Mouse (Mus musculus) lung, embryonic 16.5 days (tissue): ENCODE measurements around the gene Padi4. TPM values are rescaled to one million over a fixed set of nuclear protein-coding genes. Genes with fewer than 3 reads are reported as not detected.
A peak's percentile ranks its signal among the peaks of the same experiment; 100 is the strongest.

Experiments
- ATAC-seq: fragments of 200-750 bp; cut with Nextera tagmentation; 2 replicates; pipeline ENCODE4 v1.8.0; 2017; ENCODE audit warnings: low read depth, mild to moderate bottlenecking, moderate library complexity
- H3K27ac ChIP-seq: fragments of 300-500 bp; sonication (generic); 2 replicates; pipeline ENCODE4 v1.5.1; 2014; ENCODE audit warnings: mild to moderate bottlenecking, control low read depth, low read length
- H3K27me3 ChIP-seq: fragments of 300-500 bp; sonication (generic); 2 replicates; pipeline ENCODE4 v1.6.1; 2014; ENCODE audit warnings: low read depth, low read length, mixed read lengths; ENCODE audit not compliant: control insufficient read depth, insufficient read depth
- H3K36me3 ChIP-seq: fragments of 300-500 bp; sonication (generic); 2 replicates; pipeline ENCODE4 v1.6.1; 2014; ENCODE audit warnings: low read length; ENCODE audit not compliant: control insufficient read depth, insufficient read depth
- H3K4me1 ChIP-seq: fragments of 300-500 bp; sonication (generic); replicated peaks from 2 replicates; pipeline ENCODE4 v1.6.1; 2014; ENCODE audit warnings: low read length, mixed read lengths; ENCODE audit not compliant: control insufficient read depth, insufficient read depth
- H3K4me2 ChIP-seq: fragments of 300-500 bp; sonication (generic); 2 replicates; pipeline ENCODE4 v1.6.1; 2014; ENCODE audit warnings: low read depth, low read length, control low read depth
- H3K4me3 ChIP-seq: fragments of 300-500 bp; sonication (generic); 2 replicates; pipeline ENCODE4 v1.5.1; 2014; ENCODE audit warnings: mild to moderate bottlenecking, low read length, control low read depth
- H3K9ac ChIP-seq: fragments of 300-500 bp; sonication (generic); 2 replicates; pipeline ENCODE4 v1.6.1; 2014; ENCODE audit warnings: low read length, control low read depth
- H3K9me3 ChIP-seq: fragments of 300-500 bp; sonication (generic); 2 replicates; pipeline ENCODE4 v1.6.1; 2016; ENCODE audit warnings: low read length; ENCODE audit not compliant: control insufficient read depth
- whole genome bisulfite sequencing: fragments of 180-500 bp; shearing (Covaris S2); extraction: QIAGEN DNeasy Blood & Tissue Kit; methylation state at CpG from one replicate; pipeline ENCODE4 v1.1.7; 2014; 5-methylcytosine and 5-hydroxymethylcytosine counted together
- polyA plus RNA-seq: library from polyadenylated mRNA; unstranded; fragments of >200 nt; fragmentation: Nextera tagmentation; extraction: Ambion mirVana; gene quantifications from 2 replicates; pipeline ENCODE4 v1.2.1, GENCODE M21; 2015

Padi4 gene
- polyA plus RNA-seq, 1 experiment from 2014 or later = 1.8 TPM

GRCm38 (mm10) chr4:140812191-140812590 lies 38.2 kb upstream of the Padi4 start:
- H3K36me3 ChIP-seq = no peaks in the 10 kb centered on the region
- no peak overlapping the region for H3K4me3 ChIP-seq
- no peaks in the 10 kb centered on the region for H3K9me3 ChIP-seq
- no peak overlapping the region for H3K4me2 ChIP-seq
- ATAC-seq = no peak
- H3K27ac ChIP-seq = no peak overlapping the region
- peaks cover 9% of the 10 kb centered on the region; the same call in 1 of the 2 replicates for H3K4me1 ChIP-seq
- H3K9ac ChIP-seq = no peak overlapping the region
- H3K27me3 ChIP-seq = no peaks in the 10 kb centered on the region
- WGBS = 47% methylated on average over 8 of the region's 8 CpGs

GRCm38 (mm10) chr4:140810458-140811260 lies 36.6 kb upstream of the Padi4 start, which contains the start of gene Padi3:
Gene Padi3, minus strand, starts transcription at chr4:140810648.
- Histone ChIP-seq H3K4me2 (no peak within 1 kb of the TSS), H3K9ac (no peak within 1 kb of the TSS), H3K27ac (no peak within 1 kb of the TSS), H3K4me1 (0 out of 2 replicates have a peak, but pooled peaks cover 5% of the 10 kb centered on the region), H3K9me3 (no peaks in the 10 kb centered on the region), H3K27me3 (no peaks in the 10 kb centered on the region), H3K36me3 (no peaks in the 10 kb centered on the region), H3K4me3 (no peak within 1 kb of the TSS)
- 65% methylated on average over 16 of the region's 16 CpGs for WGBS
- ATAC-seq = no peak

- Histone ChIP-seq H3K9ac (no peak overlapping the region), H3K27me3 (no peaks in the 10 kb centered on the region), H3K36me3 (no peaks in the 10 kb centered on the region), H3K9me3 (no peaks in the 10 kb centered on the region), H3K4me1 (0 out of 2 replicates have a peak, but pooled peaks cover 3% of the 10 kb centered on the region), H3K27ac (no peak overlapping the region), H3K4me3 (no peak overlapping the region), H3K4me2 (no peak overlapping the region)
- ATAC-seq = no peak
- 54% methylated on average over 8 of the region's 8 CpGs for WGBS
These were observed 35.1 kb upstream of the Padi4 start for GRCm38 (mm10) chr4:140809118-140809517.

GRCm38 (mm10) chr4:140804601-140805000 lies 30.6 kb upstream of the Padi4 start:
- Histone ChIP-seq H3K9ac (no peak overlapping the region), H3K36me3 (no peaks in the 10 kb centered on the region), H3K27me3 (no peaks in the 10 kb centered on the region), H3K4me3 (no peak overlapping the region), H3K4me1 (no peaks in the 10 kb centered on the region), H3K27ac (no peak overlapping the region), H3K9me3 (no peaks in the 10 kb centered on the region), H3K4me2 (no peak overlapping the region)
- WGBS = 66% methylated on average over 9 of the region's 9 CpGs
- no peak for ATAC-seq

GRCm38 (mm10) chr4:140801364-140801763 lies 27.3 kb upstream of the Padi4 start:
- WGBS = 57% methylated on average over 3 of the region's 3 CpGs
- H3K9ac ChIP-seq = no peak overlapping the region

GRCm38 (mm10) chr4:140796786-140797185 lies 22.8 kb upstream of the Padi4 start:
- ATAC-seq = no peak
- Histone ChIP-seq H3K4me3 (no peak overlapping the region), H3K27me3 (no peaks in the 10 kb centered on the region), H3K9ac (no peak overlapping the region), H3K27ac (no peak overlapping the region), H3K9me3 (no peaks in the 10 kb centered on the region), H3K4me2 (no peak overlapping the region), H3K4me1 (no peaks in the 10 kb centered on the region), H3K36me3 (no peaks in the 10 kb centered on the region)
- WGBS = 72% methylated on average over 3 of the region's 3 CpGs

More at GRCm38 (mm10) chr4:140801364-140801763, 27.3 kb upstream of the Padi4 start:
- no peak for ATAC-seq
- no peaks in the 10 kb centered on the region for H3K4me1 ChIP-seq
- no peaks in the 10 kb centered on the region for H3K27me3 ChIP-seq
- H3K9me3 ChIP-seq = no peaks in the 10 kb centered on the region
- H3K27ac ChIP-seq = no peak overlapping the region
- no peak overlapping the region for H3K4me3 ChIP-seq
- H3K36me3 ChIP-seq = no peaks in the 10 kb centered on the region
- no peak overlapping the region for H3K4me2 ChIP-seq

GRCm38 (mm10) chr4:140794678-140795077 lies 20.6 kb upstream of the Padi4 start:
- no peaks in the 10 kb centered on the region for H3K4me1 ChIP-seq
- no peak overlapping the region for H3K9ac ChIP-seq
- no peak overlapping the region for H3K4me2 ChIP-seq
- no peak overlapping the region for H3K27ac ChIP-seq
- H3K9me3 ChIP-seq = no peaks in the 10 kb centered on the region
- peak; percentile 70 for ATAC-seq
- no peak overlapping the region for H3K4me3 ChIP-seq
- H3K27me3 ChIP-seq = no peaks in the 10 kb centered on the region
- no peaks in the 10 kb centered on the region for H3K36me3 ChIP-seq
- 59% methylated on average over 9 of the region's 9 CpGs for WGBS

- H3K9ac ChIP-seq = no peak overlapping the region
- WGBS = 65% methylated on average over 9 of the region's 9 CpGs
- no peaks in the 10 kb centered on the region for H3K4me1 ChIP-seq
- H3K36me3 ChIP-seq = no peaks in the 10 kb centered on the region
- ATAC-seq = no peak
- no peak overlapping the region for H3K4me3 ChIP-seq
- H3K27ac ChIP-seq = no peak overlapping the region
- H3K9me3 ChIP-seq = no peaks in the 10 kb centered on the region
- H3K4me2 ChIP-seq = no peak overlapping the region
- H3K27me3 ChIP-seq = no peaks in the 10 kb centered on the region
These were observed 19.8 kb upstream of the Padi4 start for GRCm38 (mm10) chr4:140793795-140794194.

GRCm38 (mm10) chr4:140792584-140792983 lies 18.5 kb upstream of the Padi4 start:
- ATAC-seq = no peak
- Histone ChIP-seq H3K4me2 (no peak overlapping the region), H3K36me3 (no peaks in the 10 kb centered on the region), H3K4me3 (no peak overlapping the region), H3K27ac (no peak overlapping the region), H3K9me3 (no peaks in the 10 kb centered on the region), H3K27me3 (no peaks in the 10 kb centered on the region), H3K4me1 (no peaks in the 10 kb centered on the region), H3K9ac (no peak overlapping the region)
- WGBS = 79% methylated on average over 7 of the region's 7 CpGs
